Mouse (Mus musculus) liver, embryonic 14.5 days (tissue): ENCODE results near the gene Mboat2.

ENCODE experiments used
- CTCF ChIP-seq: IDR thresholded peaks from 2 replicates; pipeline ENCODE4 v1.5.1; 2016; ENCODE audit warnings: antibody characterized with exemption, low read depth, control low read depth
- EP300 ChIP-seq: IDR thresholded peaks from 2 replicates; pipeline ENCODE4 v1.6.1; 2016; ENCODE audit warnings: antibody characterized with exemption, low read depth

DNA sequence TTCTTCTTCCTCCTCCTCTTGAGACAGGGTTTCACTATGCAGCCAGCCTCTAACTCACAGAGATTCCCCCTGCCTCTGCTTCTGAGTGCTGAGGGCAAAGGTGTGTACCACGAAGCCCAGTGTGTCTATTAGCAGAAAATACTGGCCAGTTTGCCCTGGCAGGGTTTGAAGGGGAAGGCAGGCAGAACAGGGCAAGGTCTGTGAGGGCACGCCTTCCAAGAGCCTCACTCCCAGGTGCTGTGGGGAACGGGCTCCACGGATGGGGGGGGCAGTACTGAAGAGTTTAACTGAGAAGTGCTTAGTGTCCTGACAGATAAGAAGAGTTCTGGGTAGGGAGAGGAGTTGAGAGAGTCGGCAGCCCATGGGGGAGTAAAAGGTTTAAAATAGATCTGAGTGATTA, 142.9 kb downstream of the Mboat2 start:
- TF ChIP-seq CTCF (no peak), EP300 (no peak)
